Mouse (Mus musculus) ES-E14 (cell line): ENCODE measurements around the gene Dpf3. TPM values are rescaled to one million over a fixed set of nuclear protein-coding genes. Genes with fewer than 3 reads are reported as not detected.

Source experiments
- DNase-seq: peaks from one replicate; pipeline ENCODE4 v3.0.0-alpha.2; 2013; ENCODE audit warnings: low read depth, low spot score
- H3K27ac ChIP-seq: 2 replicates; pipeline ENCODE4 v1.5.1; 2012; ENCODE audit warnings: low read depth, mild to moderate bottlenecking, low read length, moderate library complexity, mixed read lengths; ENCODE audit not compliant: poor library complexity, insufficient read depth, severe bottlenecking
- H3K36me3 ChIP-seq: 2 replicates; pipeline ENCODE4 v1.6.1; 2012; ENCODE audit warnings: mild to moderate bottlenecking, low read length, moderate library complexity, mixed read lengths; ENCODE audit not compliant: control insufficient read depth, poor library complexity, insufficient read depth, severe bottlenecking
- H3K4me1 ChIP-seq, 2 experiments: fragments of 150-350 bp in 1 of 2; sonication (generic) in 1 of 2; 2 replicates each; pipeline ENCODE4 v1.6.1; 2012; ENCODE audit warnings: low read length in 2 of 2, mild to moderate bottlenecking in 1 of 2, mixed read lengths in 1 of 2; ENCODE audit not compliant: control insufficient read depth in 2 of 2, insufficient read depth in 2 of 2, poor library complexity in 1 of 2
- H3K4me3 ChIP-seq, 2 experiments: fragments of 150-350 bp in 1 of 2; sonication (generic) in 1 of 2; 2 replicates each; pipeline ENCODE4 v1.5.1; 2012; ENCODE audit warnings: low read length in 2 of 2, low read depth in 1 of 2, mild to moderate bottlenecking in 1 of 2, mixed read lengths in 1 of 2; ENCODE audit not compliant: insufficient read depth in 1 of 2, poor library complexity in 1 of 2, severe bottlenecking in 1 of 2
- H3K9ac ChIP-seq: 2 replicates; pipeline ENCODE4 v1.6.1; 2012; ENCODE audit warnings: low read depth, mild to moderate bottlenecking, low read length, mixed read lengths; ENCODE audit not compliant: poor library complexity, insufficient read depth, severe bottlenecking
- H3K9me3 ChIP-seq: fragments of 150-350 bp; sonication (generic); 2 replicates; pipeline ENCODE4 v1.6.1; 2012; ENCODE audit warnings: low read depth, mild to moderate bottlenecking, low read length; ENCODE audit not compliant: control insufficient read depth, insufficient read depth
- CHD2 ChIP-seq: IDR thresholded peaks from 2 replicates; pipeline ENCODE4 v1.6.1; 2014; ENCODE audit warnings: mild to moderate bottlenecking, low read depth, low read length, inconsistent platforms
- HCFC1 ChIP-seq: IDR thresholded peaks from 2 replicates; pipeline ENCODE4 v1.6.1; 2012; ENCODE audit warnings: low read length, inconsistent platforms, borderline replicate concordance; ENCODE audit not compliant: insufficient read depth
- MAFK ChIP-seq: IDR thresholded peaks from 2 replicates; pipeline ENCODE4 v1.6.1; 2014; ENCODE audit warnings: mild to moderate bottlenecking, low read depth, low read length, inconsistent platforms; ENCODE audit not compliant: insufficient read depth
- ZC3H11A ChIP-seq: IDR thresholded peaks from 2 replicates; pipeline ENCODE4 v1.6.1; 2012; ENCODE audit warnings: low read depth, mild to moderate bottlenecking, inconsistent platforms, low read length, borderline replicate concordance
- ZNF384 ChIP-seq: IDR thresholded peaks from 2 replicates; pipeline ENCODE4 v1.6.1; 2012; ENCODE audit warnings: low read depth, low read length, inconsistent platforms
- in situ Hi-C, 2 experiments: fragments of 600-800 bp; cut with MboI; formaldehyde crosslinking; loops; one replicate each; pipeline ENCODE4 v1.15.1; 2025; ENCODE audit warnings: low sequenced_read_pairs in 2 of 2, inconsistent platforms in 1 of 2; ENCODE audit not compliant: unreplicated experiment in 2 of 2
- total RNA-seq: library from RNA; depleted of rRNA; stranded (reverse); fragments of 300-350 nt; gene quantifications from 2 replicates; pipeline ENCODE4 v1.2.3, GENCODE M21; 2012

Gene Dpf3
- total RNA-seq, 1 experiment = 1.4 TPM

- Histone ChIP-seq H3K36me3 (no peaks in the 10 kb centered on the region), H3K4me1 (no peaks in the 10 kb centered on the region), H3K9ac (no peak overlapping the region), H3K27ac (no peak overlapping the region), H3K9me3 (no peaks in the 10 kb centered on the region), H3K4me3 (no peak overlapping the region)
- in situ Hi-C loops = no loop called here
- TF ChIP-seq ZC3H11A (no peak), MAFK (no peak), ZNF384 (no peak), CHD2 (no peak), HCFC1 (no peak)
- no peak for DNase-seq
Observed at GRCm38 (mm10) chr12:83367486-83367885, 120.0 kb downstream of the Dpf3 start.

GRCm38 (mm10) chr12:83364771-83365170, 122.7 kb downstream of the Dpf3 start:
- no peak overlapping the region for H3K4me3 ChIP-seq
- peak; percentile 35 for DNase-seq
- H3K27ac ChIP-seq = no peak overlapping the region
- in situ Hi-C loops = no loop called here
- TF ChIP-seq CHD2 (no peak), HCFC1 (no peak), ZC3H11A (peak; percentile 17; the same call in 1 of the 2 replicates), MAFK (no peak), ZNF384 (no peak)
- H3K4me1 ChIP-seq = no peaks in the 10 kb centered on the region
- H3K9ac ChIP-seq = no peak overlapping the region
- no peaks in the 10 kb centered on the region for H3K9me3 ChIP-seq
- no peaks in the 10 kb centered on the region for H3K36me3 ChIP-seq

GRCm38 (mm10) chr12:83361801-83362200, 125.7 kb downstream of the Dpf3 start:
- Histone ChIP-seq H3K36me3 (no peaks in the 10 kb centered on the region), H3K9me3 (no peaks in the 10 kb centered on the region), H3K9ac (no peak overlapping the region), H3K4me3 (no peak overlapping the region), H3K27ac (no peak overlapping the region), H3K4me1 (no peaks in the 10 kb centered on the region)
- no peak for DNase-seq
- in situ Hi-C loops = no loop called here
- TF ChIP-seq ZNF384 (no peak), ZC3H11A (no peak), MAFK (no peak), CHD2 (no peak), HCFC1 (no peak)

GRCm38 (mm10) chr12:83352640-83353039, 134.9 kb downstream of the Dpf3 start:
- Histone ChIP-seq H3K36me3 (no peaks in the 10 kb centered on the region), H3K4me3 (no peak overlapping the region), H3K27ac (no peak overlapping the region), H3K9ac (no peak overlapping the region), H3K4me1 (no peaks in the 10 kb centered on the region), H3K9me3 (no peaks in the 10 kb centered on the region)
- TF ChIP-seq CHD2 (no peak), ZC3H11A (no peak), MAFK (no peak), HCFC1 (no peak), ZNF384 (no peak)
- in situ Hi-C loops = no loop called here
- no peak for DNase-seq

- Histone ChIP-seq H3K36me3 (no peaks in the 10 kb centered on the region), H3K27ac (no peak overlapping the region), H3K9ac (no peak overlapping the region), H3K9me3 (no peaks in the 10 kb centered on the region), H3K4me3 (no peak overlapping the region), H3K4me1 (no peaks in the 10 kb centered on the region)
- TF ChIP-seq HCFC1 (no peak), ZC3H11A (no peak), CHD2 (no peak), MAFK (no peak), ZNF384 (no peak)
- in situ Hi-C loops = no loop called here
- no peak for DNase-seq
Observed at GRCm38 (mm10) chr12:83349736-83350135, 137.8 kb downstream of the Dpf3 start.
